Mouse (Mus musculus) lung, postnatal 0 days (tissue): ENCODE results near the gene Lrrc56.

Experiments
- CTCF ChIP-seq: IDR thresholded peaks from 2 replicates; pipeline ENCODE4 v1.5.1; 2016; ENCODE audit warnings: antibody characterized with exemption, mild to moderate bottlenecking
- EP300 ChIP-seq: IDR thresholded peaks from 2 replicates; pipeline ENCODE4 v1.6.1; 2016; ENCODE audit warnings: antibody characterized with exemption, mild to moderate bottlenecking, control low read depth

DNA sequence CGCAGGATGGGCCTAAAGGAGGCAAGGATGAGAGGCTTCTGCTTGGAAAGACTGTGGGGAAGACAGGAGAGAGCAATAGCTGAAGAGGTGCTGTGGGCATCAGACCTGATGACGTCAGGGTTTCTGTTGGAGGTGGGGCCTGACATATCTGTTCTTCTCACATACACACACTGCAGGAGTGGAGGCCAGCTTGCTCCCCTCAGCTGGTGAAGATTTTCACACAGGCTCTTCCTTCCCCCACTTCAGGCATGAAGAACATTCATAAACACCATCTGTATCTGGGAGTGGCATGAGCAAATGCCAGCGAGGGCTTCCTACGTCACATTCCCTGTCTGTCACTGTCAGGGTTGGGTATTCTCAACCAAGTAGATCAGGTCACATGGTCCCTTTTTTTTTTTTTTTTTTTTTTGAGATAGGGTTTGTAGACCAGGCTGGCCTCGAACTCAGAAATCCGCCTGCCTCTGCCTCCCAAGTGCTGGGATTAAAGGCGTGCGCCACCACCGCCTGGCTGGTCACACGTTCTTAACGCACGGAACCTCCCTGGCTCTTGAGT, 47.8 kb upstream of the Lrrc56 start:
- no peak for TF ChIP-seq CTCF
- TF ChIP-seq EP300: no peak
